Mouse (Mus musculus) ES-E14 (cell line): Measurements from ENCODE around the gene Dhcr7.

Experiments used
- CHD2 ChIP-seq: IDR thresholded peaks from 2 replicates; pipeline ENCODE4 v1.6.1; 2014; ENCODE audit warnings: mild to moderate bottlenecking, low read depth, low read length, inconsistent platforms
- HCFC1 ChIP-seq: IDR thresholded peaks from 2 replicates; pipeline ENCODE4 v1.6.1; 2012; ENCODE audit warnings: low read length, inconsistent platforms, borderline replicate concordance; ENCODE audit not compliant: insufficient read depth
- MAFK ChIP-seq: IDR thresholded peaks from 2 replicates; pipeline ENCODE4 v1.6.1; 2014; ENCODE audit warnings: mild to moderate bottlenecking, low read depth, low read length, inconsistent platforms; ENCODE audit not compliant: insufficient read depth
- ZNF384 ChIP-seq: IDR thresholded peaks from 2 replicates; pipeline ENCODE4 v1.6.1; 2012; ENCODE audit warnings: low read depth, low read length, inconsistent platforms

DNA sequence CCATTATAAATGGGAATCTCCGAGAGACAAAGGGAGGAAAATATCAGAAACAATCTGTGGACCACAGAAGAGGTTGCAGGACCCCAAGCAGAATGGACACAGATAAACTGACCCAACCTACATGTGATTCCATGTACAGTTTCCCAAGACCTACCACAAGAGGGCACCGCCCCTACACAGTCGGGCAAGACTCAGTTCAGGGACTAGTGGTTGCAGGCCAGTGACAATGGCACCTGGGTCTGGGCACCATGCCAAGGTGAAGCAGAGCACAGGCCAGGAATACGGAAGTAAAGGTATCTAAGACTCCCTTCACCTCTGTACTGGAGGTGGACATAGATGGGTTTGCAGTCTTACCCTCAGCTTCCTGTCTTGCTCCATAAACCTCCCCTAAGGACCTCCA lies 29.8 kb upstream of the Dhcr7 start:
- no peak for TF ChIP-seq MAFK
- no peak for TF ChIP-seq ZNF384
- no peak for TF ChIP-seq HCFC1
- no peak for TF ChIP-seq CHD2
